Mouse (Mus musculus) testis, adult 2 months (tissue): ENCODE data around the gene Tgif1. TPM values are rescaled to one million over a fixed set of nuclear protein-coding genes. Genes with fewer than 3 reads are reported as not detected.

Experiments used
- H3K27ac ChIP-seq: fragments of 200-500 bp; 2 replicates; pipeline ENCODE4 v1.5.1; 2012; ENCODE audit warnings: low read depth, low read length; ENCODE audit not compliant: control insufficient read depth, insufficient read depth
- H3K27me3 ChIP-seq: fragments of 200-500 bp; 2 replicates; pipeline ENCODE4 v1.6.1; 2012; ENCODE audit warnings: mild to moderate bottlenecking, low read length, moderate library complexity; ENCODE audit not compliant: control insufficient read depth, insufficient read depth
- H3K36me3 ChIP-seq: fragments of 200-500 bp; 2 replicates; pipeline ENCODE4 v1.6.1; 2012; ENCODE audit warnings: mild to moderate bottlenecking, low read length; ENCODE audit not compliant: control insufficient read depth, insufficient read depth
- H3K4me1 ChIP-seq: fragments of 200-500 bp; 2 replicates; pipeline ENCODE4 v1.6.1; 2012; ENCODE audit warnings: low read length; ENCODE audit not compliant: control insufficient read depth, insufficient read depth
- H3K4me3 ChIP-seq: fragments of 200-500 bp; 2 replicates; pipeline ENCODE4 v1.5.1; 2012; ENCODE audit warnings: low read depth, mild to moderate bottlenecking, low read length, moderate library complexity, mixed read lengths; ENCODE audit not compliant: control insufficient read depth
- CTCF ChIP-seq: fragments of 200-500 bp; IDR thresholded peaks from 2 replicates; pipeline ENCODE4 v1.5.1; 2012; ENCODE audit warnings: low read depth, mild to moderate bottlenecking, inconsistent platforms, low read length, moderate library complexity; ENCODE audit not compliant: control insufficient read depth, insufficient read depth, insufficient replicate concordance
- POLR2A ChIP-seq: fragments of 200-500 bp; IDR thresholded peaks from 2 replicates; pipeline ENCODE4 v1.6.1; 2012; ENCODE audit warnings: low read depth, mild to moderate bottlenecking, inconsistent platforms, low read length, moderate library complexity; ENCODE audit not compliant: control insufficient read depth
- polyA plus RNA-seq: library from polyadenylated mRNA; depleted of rRNA; stranded (reverse); fragments of >200 nt; gene quantifications from 2 replicates; pipeline ENCODE4 v1.2.3, GENCODE M21; 2012

Tgif1 gene
- polyA plus RNA-seq, 1 experiment = 50.9 TPM

DNA sequence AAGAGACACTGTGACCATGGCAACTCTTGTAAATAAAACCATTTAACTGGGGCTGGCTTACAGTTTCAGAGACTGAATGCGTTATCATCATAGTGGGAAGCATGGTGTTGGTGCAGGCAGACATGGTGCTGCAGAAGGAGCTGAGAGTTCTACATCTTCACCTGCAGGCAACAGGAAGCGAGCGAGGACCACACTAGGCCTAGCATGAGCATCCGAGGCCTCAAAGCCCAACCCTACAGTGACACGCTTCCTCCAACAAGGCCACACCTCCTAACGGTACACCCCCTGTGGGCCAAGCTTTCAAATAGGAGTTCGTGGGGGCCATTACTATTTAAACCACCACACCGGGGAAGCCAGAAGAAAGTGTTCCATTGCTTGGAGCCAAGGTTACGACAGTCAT, 34.5 kb upstream of the Tgif1 start:
- Histone ChIP-seq H3K4me3 (no peak overlapping the region), H3K27ac (no peak overlapping the region), H3K36me3 (no peaks in the 10 kb centered on the region), H3K4me1 (no peaks in the 10 kb centered on the region), H3K27me3 (no peaks in the 10 kb centered on the region)
- no peak for TF ChIP-seq CTCF
- no peak for TF ChIP-seq POLR2A

DNA sequence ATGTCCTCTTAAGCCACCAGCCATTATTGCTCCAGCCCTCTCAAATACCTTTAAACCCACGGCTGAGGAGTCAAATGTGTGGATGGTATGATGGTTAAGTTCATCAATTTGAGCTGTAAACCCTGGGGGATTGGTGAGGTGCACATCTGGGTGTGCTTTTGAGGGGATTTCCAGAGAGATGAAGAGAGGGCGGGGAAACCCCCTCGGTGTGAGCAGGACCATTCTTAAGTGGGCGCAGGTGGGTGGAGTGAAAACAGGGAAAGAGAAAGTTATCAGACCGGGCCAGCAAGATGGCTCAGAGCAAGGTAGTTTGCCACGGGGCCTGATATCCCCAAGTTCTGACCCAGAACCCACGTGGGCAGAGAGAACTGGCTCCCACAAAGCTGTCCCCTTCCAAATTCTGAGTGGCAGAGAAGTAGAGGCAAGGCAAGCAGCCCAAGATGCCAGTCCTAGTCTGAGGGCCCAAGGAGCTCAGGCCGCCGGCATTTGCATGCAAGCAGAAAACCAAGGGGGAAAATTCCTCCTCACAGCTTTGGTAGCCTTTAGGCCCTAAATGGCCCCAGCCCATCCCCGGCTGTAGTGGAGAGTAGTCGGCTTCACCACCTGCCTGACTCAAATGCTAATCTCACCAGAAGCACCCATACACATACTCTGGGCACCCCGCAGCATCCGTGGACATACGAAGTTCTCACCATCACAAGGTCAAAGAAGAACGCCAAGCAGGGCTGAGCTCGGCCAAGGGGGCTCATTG, 33.5 kb upstream of the Tgif1 start:
- H3K27me3 ChIP-seq = no peaks in the 10 kb centered on the region
- TF ChIP-seq CTCF (no peak), POLR2A (no peak)
- no peaks in the 10 kb centered on the region for H3K36me3 ChIP-seq
- H3K27ac ChIP-seq = no peak overlapping the region
- no peaks in the 10 kb centered on the region for H3K4me1 ChIP-seq
- H3K4me3 ChIP-seq = no peak overlapping the region

GRCm38 (mm10) chr17:70885868-70886267, 32.5 kb upstream of the Tgif1 start:
- Histone ChIP-seq H3K36me3 (no peaks in the 10 kb centered on the region), H3K27ac (no peak overlapping the region), H3K4me3 (no peak overlapping the region), H3K4me1 (no peaks in the 10 kb centered on the region), H3K27me3 (no peaks in the 10 kb centered on the region)
- TF ChIP-seq POLR2A = no peak
- no peak for TF ChIP-seq CTCF

- TF ChIP-seq POLR2A (no peak), CTCF (no peak)
- H3K4me3 ChIP-seq = no peak overlapping the region
- H3K27me3 ChIP-seq = no peaks in the 10 kb centered on the region
- H3K4me1 ChIP-seq = no peaks in the 10 kb centered on the region
- H3K27ac ChIP-seq = no peak overlapping the region
- no peaks in the 10 kb centered on the region for H3K36me3 ChIP-seq
Measured at GRCm38 (mm10) chr17:70881934-70882333, 28.6 kb upstream of the Tgif1 start.

GRCm38 (mm10) chr17:70881194-70881593, 27.8 kb upstream of the Tgif1 start:
- no peak overlapping the region for H3K27ac ChIP-seq
- no peaks in the 10 kb centered on the region for H3K4me1 ChIP-seq
- no peaks in the 10 kb centered on the region for H3K27me3 ChIP-seq

DNA sequence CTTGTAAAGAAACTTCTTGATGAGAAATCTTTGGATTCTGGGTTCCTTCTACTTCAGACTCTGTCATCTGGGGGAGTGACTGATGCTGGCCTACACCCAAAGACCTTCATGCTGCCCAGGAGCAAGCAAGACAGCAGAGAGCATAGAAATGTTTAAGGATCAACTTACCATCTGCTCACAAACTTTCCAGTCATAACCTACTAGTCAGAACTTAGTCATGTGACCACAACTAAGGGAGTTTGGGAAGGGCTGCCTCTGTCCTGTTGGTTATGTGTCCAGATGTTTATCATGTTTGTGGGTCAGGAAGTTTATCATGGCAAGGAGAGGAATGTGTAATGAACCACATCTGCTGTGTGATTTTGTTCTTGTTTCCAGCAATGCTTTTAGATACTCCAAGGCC, 24.9 kb upstream of the Tgif1 start:
- H3K4me3 ChIP-seq = no peak overlapping the region
- H3K27me3 ChIP-seq = no peaks in the 10 kb centered on the region
- H3K27ac ChIP-seq = no peak overlapping the region
- H3K36me3 ChIP-seq = no peaks in the 10 kb centered on the region
- no peak for TF ChIP-seq POLR2A
- TF ChIP-seq CTCF = no peak
- H3K4me1 ChIP-seq = no peaks in the 10 kb centered on the region

More at GRCm38 (mm10) chr17:70881194-70881593, 27.8 kb upstream of the Tgif1 start:
- no peak for TF ChIP-seq CTCF
- no peak for TF ChIP-seq POLR2A
- Histone ChIP-seq H3K36me3 (no peaks in the 10 kb centered on the region), H3K4me3 (no peak overlapping the region)

DNA sequence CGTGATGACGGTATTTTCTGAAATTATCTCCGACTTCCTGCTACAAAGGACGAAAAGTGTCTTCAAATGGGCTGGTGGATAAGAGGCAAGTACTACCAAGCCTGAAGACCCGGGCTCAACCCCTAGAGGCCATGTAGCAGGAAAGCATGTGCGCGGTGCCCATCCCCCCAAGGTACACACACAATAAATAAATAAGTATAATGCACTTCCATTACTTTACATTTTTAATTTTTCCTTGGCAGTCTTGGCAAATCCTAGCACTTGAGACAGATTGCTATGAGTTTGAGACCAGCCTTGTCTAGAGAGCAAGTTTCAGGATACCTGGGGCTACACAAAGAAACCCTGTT, 20.4 kb upstream of the Tgif1 start:
- peaks cover 2% of the 10 kb centered on the region; the same call in 1 of the 2 replicates for H3K4me1 ChIP-seq
- H3K36me3 ChIP-seq = no peaks in the 10 kb centered on the region
- no peak overlapping the region for H3K27ac ChIP-seq
- TF ChIP-seq CTCF (no peak), POLR2A (no peak)
- no peak overlapping the region for H3K4me3 ChIP-seq
- no peaks in the 10 kb centered on the region for H3K27me3 ChIP-seq
